Mouse (Mus musculus): ENCODE results near the gene Cep126.

Gene Cep126

DNA sequence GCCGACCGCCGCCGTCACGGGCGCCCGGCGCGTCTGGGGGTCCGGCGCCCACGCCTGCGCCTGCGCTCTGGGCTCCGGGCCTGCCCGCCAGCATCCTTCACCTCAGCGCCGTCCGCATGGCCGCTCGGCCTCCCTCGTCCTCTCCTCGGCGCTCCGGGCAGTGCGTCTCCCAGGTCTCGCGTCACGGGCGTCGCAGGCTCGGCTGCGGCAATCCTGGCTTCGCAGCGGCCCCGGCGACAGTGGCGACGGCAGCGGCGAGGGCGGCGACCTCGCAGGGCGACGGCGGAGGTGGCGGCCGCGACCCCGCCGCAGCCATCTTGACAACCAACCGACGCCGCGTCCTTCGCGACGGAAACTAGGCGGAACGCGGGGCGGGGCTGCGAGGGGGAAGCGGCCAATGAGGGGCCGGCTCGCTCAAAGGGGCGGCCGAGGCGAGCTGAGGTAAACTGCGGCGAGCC lies at the start of gene Cep126:
Gene Cep126 (minus strand): TSS at position 178 of the 458 bp plus-strand sequence.
- peak; percentile 17 for DNase-seq (ENCODE audit: low read depth, low spot score)

DNA sequence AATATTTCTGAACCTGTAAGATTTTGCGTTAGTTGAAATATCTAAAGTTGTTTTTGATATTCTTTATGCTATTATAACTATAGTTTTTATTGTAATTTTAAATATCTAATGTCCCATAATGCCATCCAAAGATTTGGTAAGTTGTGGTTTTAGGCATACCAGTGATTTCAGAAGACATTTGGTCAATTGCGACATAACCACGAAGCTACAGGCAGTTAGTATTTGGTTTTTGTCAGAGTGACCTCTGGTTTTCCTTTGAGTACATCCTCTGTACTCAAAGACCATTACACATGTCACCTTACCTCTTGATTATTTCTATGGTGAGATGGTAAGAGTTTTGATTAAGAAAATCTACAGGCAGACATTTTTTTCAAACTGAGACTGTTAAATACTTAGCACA lies 45.5 kb upstream of the Cep126 start:
- DNase-seq (ENCODE audit: low read depth, low spot score) = no peak

DNA sequence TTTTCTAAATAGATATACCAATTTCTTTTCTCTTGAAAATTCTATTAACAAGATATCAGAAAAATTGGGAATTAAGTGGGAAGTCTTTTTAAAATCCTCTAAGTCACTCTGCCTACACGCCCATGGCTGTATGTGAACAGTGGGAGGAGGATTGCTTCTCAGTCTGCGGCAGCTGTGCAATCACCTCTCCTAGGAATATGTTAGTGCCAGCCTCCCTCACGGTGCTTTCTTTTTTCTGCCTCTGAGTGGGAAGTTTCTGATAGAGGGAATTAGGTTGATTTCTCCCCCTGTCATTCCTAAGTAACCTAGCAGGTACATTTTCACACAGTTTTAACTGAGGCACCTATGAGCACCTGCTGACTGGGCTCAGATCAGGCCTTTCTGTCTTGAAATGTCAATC lies 43.0 kb upstream of the Cep126 start:
- DNase-seq (ENCODE audit: low read depth, low spot score) = no peak

DNA sequence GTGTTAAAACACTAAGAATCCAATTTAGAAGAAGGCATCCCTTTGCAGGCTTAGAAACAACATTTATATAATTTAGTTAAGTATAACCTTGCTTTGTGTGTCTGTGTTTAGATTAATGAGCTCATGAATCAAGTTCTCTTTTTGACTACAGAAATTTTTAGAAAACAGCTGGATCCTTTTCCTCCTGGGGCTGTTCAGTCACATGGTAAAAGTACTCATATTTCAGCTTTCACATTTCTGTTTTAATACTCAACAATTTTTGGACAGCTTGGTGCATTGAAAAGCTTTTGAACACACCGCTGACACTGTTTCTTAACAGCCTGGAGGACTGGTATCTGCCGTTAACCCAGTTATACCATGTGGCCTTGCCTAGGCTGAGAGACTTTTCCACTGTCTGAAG lies 22.9 kb upstream of the Cep126 start:
- DNase-seq (ENCODE audit: low read depth, low spot score) = no peak

DNA sequence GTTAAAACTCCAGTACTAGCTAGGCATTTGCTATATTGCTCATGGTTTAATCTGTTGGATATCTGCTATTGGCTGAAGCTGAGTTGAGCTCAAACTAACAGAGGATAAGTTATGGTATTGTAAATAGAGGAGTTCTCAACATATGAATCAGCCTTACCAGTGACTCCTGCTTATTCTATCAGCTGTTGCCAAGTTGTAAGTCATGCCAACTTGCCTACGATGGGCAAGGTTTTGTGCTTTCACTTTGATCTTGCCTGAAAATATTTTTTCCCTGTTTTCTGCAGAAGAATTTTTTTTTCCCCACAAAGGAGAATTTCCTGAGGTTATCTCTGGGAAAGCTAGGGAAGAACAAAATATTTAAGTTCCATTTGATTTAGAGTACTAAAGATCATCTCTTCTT lies 5.4 kb upstream of the Cep126 start:
- DNase-seq (ENCODE audit: low read depth, low spot score) = no peak

DNA sequence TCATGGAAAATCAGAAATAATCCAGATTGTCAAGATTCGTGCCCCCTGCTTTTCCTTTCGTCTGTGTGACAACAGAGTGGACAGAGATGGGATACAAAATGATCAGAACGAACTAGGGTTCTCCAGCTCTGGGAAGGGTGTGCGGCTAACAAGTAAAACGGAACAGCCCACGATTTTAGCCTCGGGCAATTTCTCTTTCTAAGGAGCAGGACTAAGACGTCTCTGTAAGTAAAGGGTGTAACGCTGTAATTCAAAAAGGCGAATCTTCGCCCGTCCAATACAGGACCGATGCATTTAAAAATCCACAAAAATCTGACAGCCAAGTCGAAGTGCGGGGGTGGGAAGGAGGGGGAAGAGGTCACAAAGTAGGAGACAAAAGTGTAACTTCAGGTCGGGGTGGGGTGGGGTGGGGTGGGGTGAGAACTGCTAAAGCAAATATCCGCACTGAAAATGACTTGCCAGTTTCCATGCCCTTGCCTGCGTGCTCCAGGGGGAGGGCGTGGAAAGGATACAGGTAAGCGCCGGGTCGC lies 443 bp downstream of the Cep126 start:
- DNase-seq (ENCODE audit: low read depth, low spot score) = no peak

DNA sequence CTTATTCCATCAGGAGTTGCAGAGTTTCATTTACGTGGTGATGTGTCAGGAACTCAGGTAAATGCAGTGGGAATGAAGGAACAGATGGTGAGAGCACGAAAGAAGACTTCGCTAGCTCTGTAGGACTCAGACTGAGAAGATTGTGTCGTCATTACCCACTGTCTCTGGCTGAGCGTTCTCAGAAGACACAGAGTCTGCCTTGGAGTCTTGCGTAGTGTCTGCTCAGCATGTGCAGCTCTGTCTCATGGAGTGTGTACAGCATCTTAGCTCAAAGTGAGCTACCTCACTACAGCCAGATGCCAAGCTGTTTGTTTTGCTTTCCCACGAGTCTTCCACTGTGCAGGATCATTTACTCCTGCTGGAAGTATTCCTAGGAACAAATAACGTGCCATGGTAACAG lies 10.6 kb downstream of the Cep126 start:
- DNase-seq (ENCODE audit: low read depth, low spot score) = no peak

DNA sequence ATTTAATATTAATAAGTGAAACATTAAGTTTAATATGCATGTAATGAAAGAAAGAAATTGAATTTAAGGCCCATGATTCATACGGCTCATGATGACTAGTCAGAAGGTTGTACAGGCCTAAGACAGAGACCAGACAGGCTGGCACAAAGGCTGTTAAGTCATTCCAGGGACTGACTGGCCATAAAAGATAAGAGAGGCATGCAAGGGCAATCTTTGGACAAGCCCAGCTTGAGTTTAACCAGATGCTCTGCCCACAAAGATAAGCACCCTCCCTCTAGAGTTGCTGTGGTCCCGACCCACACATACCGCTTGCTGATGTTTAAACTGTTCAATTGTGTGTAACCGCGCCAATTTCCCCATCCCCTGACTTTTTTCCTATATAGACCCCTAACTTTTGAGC lies 19.6 kb downstream of the Cep126 start:
- DNase-seq (ENCODE audit: low read depth, low spot score) = no peak

DNA sequence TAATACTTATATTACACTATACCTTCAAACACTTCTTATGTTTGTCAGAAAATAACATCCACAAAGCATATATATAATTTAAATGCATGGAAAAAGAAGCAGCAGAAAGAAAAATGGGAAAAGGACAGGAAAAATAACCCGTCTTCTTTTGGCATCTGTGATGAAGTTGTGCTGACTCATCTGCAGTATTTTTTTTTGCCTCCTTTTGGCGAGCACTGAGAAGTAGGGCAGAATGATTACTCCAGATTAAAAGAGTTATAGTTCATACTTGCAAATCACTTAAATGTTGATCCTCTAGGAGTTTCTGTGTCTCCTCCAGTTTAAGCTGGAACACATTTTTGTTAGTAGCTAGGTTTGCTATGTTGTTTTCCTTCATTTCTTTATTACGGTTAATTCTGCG lies 31.0 kb downstream of the Cep126 start:
- no peak for DNase-seq (ENCODE audit: low read depth, low spot score)

GRCm38 (mm10) chr9:8100962-8101361 lies 33.1 kb downstream of the Cep126 start:
- no peak for DNase-seq (ENCODE audit: low read depth, low spot score)

DNA sequence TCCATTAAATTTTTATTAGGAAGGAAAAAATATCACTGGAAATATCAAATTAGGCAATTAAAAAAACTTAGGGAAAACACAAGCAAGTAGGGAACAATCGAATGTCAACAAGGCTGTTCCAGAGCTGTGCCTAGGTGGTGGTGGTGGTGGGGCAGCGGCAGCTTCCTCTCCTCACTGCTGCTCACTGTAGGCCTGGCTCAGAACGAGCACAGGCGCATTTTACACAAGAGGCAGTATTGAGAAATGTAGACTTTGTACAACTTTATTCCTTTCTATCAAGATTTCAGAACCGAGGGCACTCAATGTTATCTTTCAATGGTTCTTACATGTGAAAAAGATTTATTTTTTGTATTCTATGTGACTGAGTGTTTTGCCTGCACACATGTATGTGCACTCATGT lies 55.2 kb downstream of the Cep126 start:
- no peak for DNase-seq (ENCODE audit: low read depth, low spot score)

- no peak for DNase-seq (ENCODE audit: low read depth, low spot score)
Measured at GRCm38 (mm10) chr9:8074345-8074744, 59.7 kb downstream of the Cep126 start.

GRCm38 (mm10) chr9:8073203-8073755 lies 60.8 kb downstream of the Cep126 start:
- DNase-seq (ENCODE audit: low read depth, low spot score) = no peak

- no peak for DNase-seq (ENCODE audit: low read depth, low spot score)
Measured at GRCm38 (mm10) chr9:8059636-8060035, 74.5 kb downstream of the Cep126 start.

GRCm38 (mm10) chr9:8054831-8055230 lies 79.3 kb downstream of the Cep126 start:
- DNase-seq (ENCODE audit: low read depth, low spot score) = no peak

DNA sequence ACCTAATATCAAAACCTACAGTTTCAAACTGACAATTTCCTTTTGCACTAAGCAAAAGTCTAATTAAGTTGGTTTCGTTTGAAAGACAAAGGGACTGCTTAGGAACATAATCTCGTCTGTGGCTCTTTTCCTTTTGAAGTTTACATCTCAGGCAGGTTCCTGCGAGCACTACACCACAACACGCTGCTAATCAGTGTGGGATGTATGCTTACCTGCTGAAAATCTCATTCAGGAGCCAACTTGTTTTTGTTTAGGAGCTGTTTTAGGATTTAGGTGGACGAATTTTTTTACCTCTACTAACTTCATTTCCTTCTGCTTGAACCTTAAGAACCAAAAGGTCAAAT lies 91.1 kb downstream of the Cep126 start:
- DNase-seq (ENCODE audit: low read depth, low spot score) = no peak

DNA sequence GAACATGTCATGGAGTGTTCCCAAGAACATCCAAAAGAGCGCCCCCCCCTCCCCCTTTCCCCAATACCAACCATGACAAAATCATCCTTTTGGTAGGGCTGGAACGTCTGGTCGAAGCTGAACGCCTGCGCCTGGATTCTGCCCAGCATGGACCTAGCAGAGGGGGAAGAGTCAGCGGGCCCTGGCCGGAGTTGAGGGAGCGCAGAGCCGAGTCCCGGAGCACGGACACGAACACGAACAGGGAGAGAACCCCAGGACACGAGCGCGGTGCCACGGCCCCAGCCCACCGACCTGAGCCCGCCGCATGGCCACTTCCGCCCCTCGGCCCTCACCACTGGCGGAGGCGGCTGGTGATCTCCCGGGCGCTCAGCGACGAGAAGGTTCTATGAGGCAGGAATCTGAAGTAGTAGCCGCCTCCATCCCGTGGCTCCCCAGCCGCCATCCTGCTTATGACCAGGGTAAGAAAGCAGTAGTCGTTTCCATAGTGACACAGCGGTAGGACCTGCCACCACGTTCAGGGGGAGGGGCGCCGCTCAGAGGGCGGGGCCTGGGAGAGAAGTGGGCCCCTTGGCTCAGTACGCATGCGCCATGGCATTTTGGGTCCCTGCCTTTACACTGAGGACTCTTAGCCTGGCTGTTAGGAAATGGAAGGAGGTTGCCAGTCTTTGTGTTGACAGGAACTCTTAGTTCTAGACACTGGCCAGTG lies 91.6 kb downstream of the Cep126 start, which contains the start of gene Cfap300:
Gene Cfap300 (minus strand): TSS at position 486 of the 706 bp plus-strand sequence.
- DNase-seq (ENCODE audit: low read depth, low spot score) = peak; percentile 65

GRCm38 (mm10) chr9:8035546-8035945 lies 98.5 kb downstream of the Cep126 start:
- DNase-seq (ENCODE audit: low read depth, low spot score) = no peak

- no peak for DNase-seq (ENCODE audit: low read depth, low spot score)
Measured at GRCm38 (mm10) chr9:8035091-8035490, 99.0 kb downstream of the Cep126 start.

DNA sequence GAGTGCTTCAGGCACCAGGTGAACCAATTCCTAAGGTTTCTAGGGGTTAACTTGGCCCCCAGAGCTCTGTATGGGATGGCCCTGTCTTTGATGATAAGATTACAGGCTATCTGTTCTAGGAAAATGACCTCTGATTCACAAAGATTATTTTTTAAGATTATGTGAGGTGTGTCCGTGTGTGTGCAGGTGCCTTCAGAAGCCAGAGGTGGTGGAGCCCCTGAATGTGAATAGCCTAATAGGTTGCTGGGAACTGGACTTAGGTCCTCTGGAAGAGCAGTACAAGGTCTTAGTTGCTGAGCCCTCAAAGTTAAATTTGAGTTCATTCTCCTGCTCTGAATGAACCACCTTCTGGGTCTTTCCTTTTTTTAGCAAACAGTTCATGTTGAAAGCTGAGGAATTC lies 100.0 kb downstream of the Cep126 start:
- DNase-seq (ENCODE audit: low read depth, low spot score) = no peak

GRCm38 (mm10) chr9:8032847-8033246 lies 101.2 kb downstream of the Cep126 start:
- DNase-seq (ENCODE audit: low read depth, low spot score) = no peak

Measured in c-Kit-negative CD71-positive TER-119-positive erythroid progenitor cells, embryonic 14.5 days (primary cell).